ENCODE assay signal across 9 mouse cellular contexts in the genomic region with DNA sequence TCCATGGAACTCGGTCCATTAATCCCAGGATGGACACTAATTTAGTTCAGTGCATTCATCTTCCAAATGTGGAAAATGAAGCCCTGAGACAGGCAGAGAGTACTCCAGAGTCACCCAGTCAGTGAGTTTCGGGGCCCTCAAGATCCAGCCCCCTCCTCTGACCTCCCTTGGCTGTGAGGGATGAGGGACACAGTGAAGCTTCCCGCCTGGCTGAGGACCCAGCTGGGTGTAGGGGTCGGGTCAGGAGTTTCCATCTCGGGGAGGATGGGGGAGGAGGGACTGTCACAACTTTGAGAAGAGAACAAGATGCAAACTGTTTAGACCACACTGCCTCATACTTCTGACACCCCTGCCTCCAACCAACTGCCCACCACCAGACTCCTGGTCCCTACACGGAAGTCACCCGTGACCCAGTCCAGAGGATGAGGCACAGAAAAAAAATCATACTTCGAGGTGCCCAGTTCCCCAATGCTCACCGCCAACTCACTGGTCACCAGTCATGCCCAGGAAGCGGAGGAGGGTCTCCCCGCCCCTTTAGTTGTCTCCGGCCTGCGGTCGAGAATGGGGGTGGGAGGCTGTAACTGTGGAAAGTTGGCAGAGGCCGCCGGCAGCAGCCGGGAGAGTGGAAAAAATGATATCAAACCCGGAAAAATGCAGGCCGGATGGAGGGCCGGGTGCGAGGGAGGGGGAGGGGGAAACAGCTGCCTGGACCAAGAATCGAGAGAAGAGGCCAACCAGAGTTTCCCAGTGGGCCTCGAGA. TPM values are rescaled to one million over a fixed set of nuclear protein-coding genes. Genes with fewer than 3 reads are reported as not detected.
A peak's percentile ranks its signal among the peaks of the same experiment; 100 is the strongest.
DNase-seq lines count a peak whose midpoint lies in the region; ATAC-seq lines count a peak whose summit lies in the region.
"Had no signal": no experiment of that assay in that cellular context is flagged by ENCODE, and none has a peak within 500 bp of the region (broad histone marks: within the 10 kb centered on the region; RNA-seq: fewer than 3 reads in every experiment).

No protein-coding gene starts in this region.

- no peak overlapping the region for H3K9ac ChIP-seq in intestine, embryonic 14.5 days (ENCODE audit: low read length)
- H3K9ac ChIP-seq in liver, embryonic 16.5 days (ENCODE audit: low read depth, low read length): no peak overlapping the region
- H3K9ac ChIP-seq: embryonic facial prominence, embryonic 12.5 days had no signal

- H3K4me1 ChIP-seq in intestine, embryonic 14.5 days (replicated peaks; ENCODE audit: control insufficient read depth, insufficient read depth, low read length): peaks cover 26% of the 10 kb centered on the region
- no peaks in the 10 kb centered on the region for H3K4me1 ChIP-seq in liver, embryonic 16.5 days (ENCODE audit: control insufficient read depth, low read depth, low read length)
- peaks cover 24% of the 10 kb centered on the region for H3K4me1 ChIP-seq in hindbrain, embryonic 10.5 days (replicated peaks)

- H3K9me3 ChIP-seq in intestine, embryonic 14.5 days (ENCODE audit: control insufficient read depth, low read length): no peaks in the 10 kb centered on the region
- no peaks in the 10 kb centered on the region for H3K9me3 ChIP-seq in liver, embryonic 16.5 days (replicated peaks; ENCODE audit: control insufficient read depth, low read length)
- no peaks in the 10 kb centered on the region for H3K9me3 ChIP-seq in hindbrain, embryonic 10.5 days
- H3K9me3 ChIP-seq: embryonic facial prominence, embryonic 12.5 days had no signal

- peak; percentile 24 for DNase-seq in urinary bladder, postnatal 25 days (ENCODE audit: low spot score)
- DNase-seq in urinary bladder, postnatal 10 days (ENCODE audit: low spot score): no peak
- peak; percentile 67 for DNase-seq in intestine, embryonic 14.5 days (ENCODE audit: low spot score)
- peak; percentile 30 to 63 for DNase-seq in urinary bladder, postnatal 36 days (ENCODE audit: low spot score in 2 of 2)
- DNase-seq in hindbrain, embryonic 10.5 days (ENCODE audit: low spot score): no peak
- DNase-seq in B cell, adult 2 months: no peak

- H3K27ac ChIP-seq in intestine, embryonic 14.5 days (ENCODE audit: low read depth): peak overlapping the region; percentile 92
- H3K27ac ChIP-seq in liver, embryonic 16.5 days (ENCODE audit: low read length): peak overlapping the region; percentile 10; the same call in 1 of the 2 replicates
- H3K27ac ChIP-seq in hindbrain, embryonic 10.5 days: no peak overlapping the region
- H3K27ac ChIP-seq: embryonic facial prominence, embryonic 12.5 days had no signal

- H3K4me3 ChIP-seq in intestine, embryonic 14.5 days (ENCODE audit: low read depth, low read length): no peak overlapping the region
- no peak overlapping the region for H3K4me3 ChIP-seq in liver, embryonic 16.5 days (ENCODE audit: low read depth, low read length)
- H3K4me3 ChIP-seq in hindbrain, embryonic 10.5 days: no peak overlapping the region
- H3K4me3 ChIP-seq: embryonic facial prominence, embryonic 12.5 days had no signal

- WGBS in intestine, embryonic 14.5 days: 50% methylated on average over 23 of the region's 23 CpGs
- 49% methylated on average over 23 of the region's 23 CpGs for WGBS in liver, embryonic 16.5 days (ENCODE audit: insufficient replicate concordance)
- WGBS in hindbrain, embryonic 10.5 days: 72% methylated on average over 23 of the region's 23 CpGs

- no peaks in the 10 kb centered on the region for H3K36me3 ChIP-seq in intestine, embryonic 14.5 days (ENCODE audit: control insufficient read depth, insufficient read depth, low read length)
- no peaks in the 10 kb centered on the region for H3K36me3 ChIP-seq in liver, embryonic 16.5 days (ENCODE audit: control insufficient read depth, insufficient read depth)
- no peaks in the 10 kb centered on the region for H3K36me3 ChIP-seq in hindbrain, embryonic 10.5 days
- H3K36me3 ChIP-seq: embryonic facial prominence, embryonic 12.5 days had no signal

- ATAC-seq in intestine, embryonic 14.5 days (replicated peaks; ENCODE audit: low FRiP score, low TSS enrichment, low read depth): peak; percentile 53
- peak; percentile 56 for ATAC-seq in liver, embryonic 16.5 days (ENCODE audit: low read depth)
- no peak for ATAC-seq in inflammation-experienced regulatory T-cells, adult 6 months

- H3K27me3 ChIP-seq in intestine, embryonic 14.5 days (replicated peaks; ENCODE audit: control insufficient read depth, insufficient read depth, low read length): no peaks in the 10 kb centered on the region; the same call in 1 of the 2 replicates
- no peaks in the 10 kb centered on the region for H3K27me3 ChIP-seq in liver, embryonic 16.5 days (ENCODE audit: control insufficient read depth, insufficient read depth, low read depth, low read length)
- H3K27me3 ChIP-seq in hindbrain, embryonic 10.5 days (ENCODE audit: insufficient read depth, poor library complexity, severe bottlenecking): 0 out of 2 replicates have a peak, but pooled peaks cover 18% of the 10 kb centered on the region

- peak overlapping the region; percentile 22; the same call in 1 of the 2 replicates for H3K4me2 ChIP-seq in intestine, embryonic 14.5 days (ENCODE audit: low read length)
- H3K4me2 ChIP-seq in liver, embryonic 16.5 days (ENCODE audit: low read depth, low read length): no peak overlapping the region
- H3K4me2 ChIP-seq: embryonic facial prominence, embryonic 12.5 days had no signal

RNA-seq across cellular contexts. Expression of a gene that starts 9.7 kb away (rescaled TPM):
- polyA plus RNA-seq in intestine, embryonic 14.5 days (2014; fragmentation: Nextera tagmentation; extraction: Ambion mirVana): 9.6 and 12.9 TPM in 2 replicates
- polyA plus RNA-seq in liver, embryonic 16.5 days (2015; fragmentation: Nextera tagmentation; extraction: Ambion mirVana): 1.1 TPM in 2 replicates
- polyA plus RNA-seq in hindbrain, embryonic 10.5 days (2016; fragmentation: Nextera tagmentation; extraction: Ambion mirVana): 0.35 and 0.37 TPM in 2 replicates
- not detected for polyA plus RNA-seq in inflammation-experienced regulatory T-cells, adult 6 months (2017; shearing (Covaris generic))

RNA-seq across cellular contexts. Expression of a gene that starts 13.6 kb away (rescaled TPM):
- polyA plus RNA-seq in intestine, embryonic 14.5 days (2014; fragmentation: Nextera tagmentation; extraction: Ambion mirVana): 1.4 and 2.3 TPM in 2 replicates
- not detected in 2 replicates for polyA plus RNA-seq in liver, embryonic 16.5 days (2015; fragmentation: Nextera tagmentation; extraction: Ambion mirVana)
- not detected in 2 replicates for polyA plus RNA-seq in hindbrain, embryonic 10.5 days (2016; fragmentation: Nextera tagmentation; extraction: Ambion mirVana)
- polyA plus RNA-seq in inflammation-experienced regulatory T-cells, adult 6 months (2017; shearing (Covaris generic)): 1 to 10 TPM in 1 of 3 experiments, not detected in 2; 1.4 TPM
- polyA plus RNA-seq: embryonic facial prominence, embryonic 12.5 days had no signal

RNA-seq across cellular contexts. Expression of a gene that starts 32.3 kb away (rescaled TPM):
- not detected in 2 replicates for polyA plus RNA-seq in intestine, embryonic 14.5 days (2014; fragmentation: Nextera tagmentation; extraction: Ambion mirVana)
- polyA plus RNA-seq in liver, embryonic 16.5 days (2015; fragmentation: Nextera tagmentation; extraction: Ambion mirVana): not detected in 2 replicates
- polyA plus RNA-seq in hindbrain, embryonic 10.5 days (2016; fragmentation: Nextera tagmentation; extraction: Ambion mirVana): not detected in 2 replicates
- polyA plus RNA-seq in inflammation-experienced regulatory T-cells, adult 6 months (2017; shearing (Covaris generic)): not detected
- polyA plus RNA-seq: embryonic facial prominence, embryonic 12.5 days had no signal

RNA-seq across cellular contexts. Expression of a gene that starts 32.8 kb away (rescaled TPM):
- polyA plus RNA-seq in intestine, embryonic 14.5 days (2014; fragmentation: Nextera tagmentation; extraction: Ambion mirVana): 108 and 113 TPM in 2 replicates
- polyA plus RNA-seq in liver, embryonic 16.5 days (2015; fragmentation: Nextera tagmentation; extraction: Ambion mirVana): 45.5 and 52.7 TPM in 2 replicates
- 103 and 134 TPM in 2 replicates for polyA plus RNA-seq in hindbrain, embryonic 10.5 days (2016; fragmentation: Nextera tagmentation; extraction: Ambion mirVana)
- 10 to 100 TPM; 61.6 to 72.9 (median 72.1) TPM for polyA plus RNA-seq in inflammation-experienced regulatory T-cells, adult 6 months (2017; shearing (Covaris generic))

RNA-seq across cellular contexts. Expression of a gene that starts 37.2 kb away (rescaled TPM):
- not detected in 2 replicates for polyA plus RNA-seq in intestine, embryonic 14.5 days (2014; fragmentation: Nextera tagmentation; extraction: Ambion mirVana)
- not detected in 2 replicates for polyA plus RNA-seq in liver, embryonic 16.5 days (2015; fragmentation: Nextera tagmentation; extraction: Ambion mirVana)
- not detected in 2 replicates for polyA plus RNA-seq in hindbrain, embryonic 10.5 days (2016; fragmentation: Nextera tagmentation; extraction: Ambion mirVana)
- polyA plus RNA-seq in inflammation-experienced regulatory T-cells, adult 6 months (2017; shearing (Covaris generic)): not detected
- polyA plus RNA-seq: embryonic facial prominence, embryonic 12.5 days had no signal

Comparison
In these comparisons a context has a peak if more than half of its experiments do, and no peak if none do; other contexts are left out.
1. DNase-seq: peak in urinary bladder, postnatal 25 days (single experiment), intestine, embryonic 14.5 days (single experiment) and urinary bladder, postnatal 36 days (2 of 2); none in urinary bladder, postnatal 10 days (single experiment), hindbrain, embryonic 10.5 days (single experiment) and B cell, adult 2 months (0 of 2).